Mouse (Mus musculus): ENCODE results near the gene Tcf23.

GRCm38 (mm10) chr5:31000122-31000521 lies 31.7 kb downstream of the Tcf23 start:
- TF ChIP-seq CTCF (IDR thresholded peaks at IDR 0.05; ENCODE audit: low read depth) (no peak), EP300 (IDR thresholded peaks at IDR 0.05; ENCODE audit: low read depth) (no peak)

All from liver, embryonic 14.5 days (tissue).